Mouse (Mus musculus) granulocyte monocyte progenitor cell, adult 5-6 weeks (primary cell): ENCODE measurements around the gene Haus3. TPM values are rescaled to one million over a fixed set of nuclear protein-coding genes. Genes with fewer than 3 reads are reported as not detected.
A peak's percentile ranks its signal among the peaks of the same experiment; 100 is the strongest.

Experiments used
- ATAC-seq: replicated peaks from 2 replicates; pipeline ENCODE4 v1.8.0; 2016; ENCODE audit warnings: mild to moderate bottlenecking, moderate TSS enrichment, inconsistent platforms; ENCODE audit not compliant: poor library complexity, severe bottlenecking
- total RNA-seq, 2 experiments: library from RNA; stranded (forward) in 1 of 2; stranded (reverse) in 1 of 2; fragments of 200-712, 200-1000 nt in 1 of 2; fragments of >200 nt in 1 of 2; fragmentation: Nextera tagmentation in 1 of 2; gene quantifications; 2 replicates each; pipeline ENCODE4 v1.2.3; 2014 to 2017

The Haus3 gene
- total RNA-seq (2014; fragmentation: Nextera tagmentation), result 56.3 and 65.6 TPM in 2 replicates
- total RNA-seq (2017), result 168 and 214 TPM in 2 replicates

GRCm38 (mm10) chr5:34168950-34169891, at the start of gene Haus3, which contains the start of gene Poln:
TSS of gene Haus3 (minus strand) at chr5:34169527.
TSS of gene Poln (minus strand) at chr5:34169448.
- ATAC-seq, result peak; percentile 94

DNA sequence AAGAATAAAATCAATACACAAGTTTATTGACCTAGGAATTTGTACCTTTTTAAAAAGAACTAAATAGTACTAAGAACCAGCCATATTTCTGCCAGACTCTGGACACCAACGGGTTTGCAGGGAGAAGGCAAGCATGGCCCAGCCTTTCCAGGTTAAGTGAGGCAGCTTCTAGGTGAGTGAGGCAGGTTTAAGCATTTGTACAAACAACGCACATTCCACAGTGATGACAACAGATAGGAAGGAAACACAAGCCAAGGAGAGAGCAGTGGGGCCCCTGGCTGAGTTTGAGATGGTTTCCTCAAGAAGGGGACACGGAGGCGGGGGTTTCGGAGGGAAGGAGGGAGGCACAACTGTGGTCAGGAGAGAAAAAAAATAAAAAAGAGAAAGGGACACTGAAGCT, 49.3 kb upstream of the Haus3 start:
- ATAC-seq, result no peak

DNA sequence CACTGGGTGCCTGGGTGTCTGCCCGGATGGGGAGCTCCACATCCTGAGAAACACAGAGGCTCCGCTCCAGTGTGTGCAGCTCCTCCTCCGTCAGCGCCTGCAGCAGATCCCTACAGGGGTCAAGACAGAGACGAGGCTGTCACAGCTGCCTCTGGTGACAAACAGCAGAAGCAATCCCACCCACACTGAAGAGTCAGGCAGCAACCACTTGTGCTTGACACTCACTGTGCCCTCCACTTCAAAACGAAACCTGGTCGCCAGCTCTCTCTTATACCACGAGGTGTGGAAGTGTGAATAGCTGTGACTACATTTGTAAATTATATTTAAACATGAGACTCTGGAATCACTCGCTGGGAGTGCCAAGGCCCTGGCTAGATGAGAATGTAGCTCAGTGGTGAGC, 48.4 kb upstream of the Haus3 start:
- no peak for ATAC-seq

- ATAC-seq, result no peak
Measured at GRCm38 (mm10) chr5:34216025-34216424, 46.7 kb upstream of the Haus3 start.

DNA sequence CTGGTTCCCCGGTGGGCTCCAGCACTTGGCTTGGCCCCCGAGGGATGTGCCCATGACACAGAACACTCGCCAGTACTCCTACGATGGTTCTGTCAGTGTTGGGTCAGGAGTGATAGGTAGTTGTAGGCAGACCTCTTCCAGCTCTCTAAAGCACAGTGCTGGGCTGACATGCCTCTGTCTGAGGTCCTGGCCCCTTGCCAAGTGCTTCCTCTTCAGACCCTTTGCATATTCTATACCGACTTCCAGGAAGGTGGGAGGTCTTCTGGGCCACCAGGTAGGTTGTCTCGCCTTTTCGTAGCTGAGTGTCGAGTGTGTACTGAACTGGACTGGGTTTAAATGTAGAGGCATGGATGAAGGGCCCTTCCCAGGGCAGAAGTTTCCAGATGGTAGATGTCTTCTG, 44.3 kb upstream of the Haus3 start:
- no peak for ATAC-seq

DNA sequence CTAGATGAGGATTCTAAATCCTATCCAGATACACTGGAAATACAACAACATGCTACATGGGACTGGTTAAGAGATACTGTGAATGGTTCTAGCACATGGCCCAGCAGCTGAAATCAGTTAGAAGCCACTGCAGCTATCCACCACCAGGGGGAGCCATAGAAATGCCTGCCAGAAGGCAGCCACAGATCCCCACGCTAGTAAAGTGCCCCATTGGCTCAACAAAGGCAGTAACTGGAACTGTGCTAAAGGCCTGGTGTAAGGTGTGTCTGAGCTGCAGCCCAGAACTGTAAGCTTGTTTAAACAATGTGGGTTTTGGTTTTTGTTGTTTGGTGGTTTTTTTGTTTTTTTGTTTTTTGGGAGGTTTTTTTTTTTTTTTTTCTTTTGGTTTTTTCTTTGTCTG, 41.0 kb upstream of the Haus3 start:
- ATAC-seq, result peak; percentile 86

GRCm38 (mm10) chr5:34207503-34207902, 38.2 kb upstream of the Haus3 start:
- no peak for ATAC-seq

DNA sequence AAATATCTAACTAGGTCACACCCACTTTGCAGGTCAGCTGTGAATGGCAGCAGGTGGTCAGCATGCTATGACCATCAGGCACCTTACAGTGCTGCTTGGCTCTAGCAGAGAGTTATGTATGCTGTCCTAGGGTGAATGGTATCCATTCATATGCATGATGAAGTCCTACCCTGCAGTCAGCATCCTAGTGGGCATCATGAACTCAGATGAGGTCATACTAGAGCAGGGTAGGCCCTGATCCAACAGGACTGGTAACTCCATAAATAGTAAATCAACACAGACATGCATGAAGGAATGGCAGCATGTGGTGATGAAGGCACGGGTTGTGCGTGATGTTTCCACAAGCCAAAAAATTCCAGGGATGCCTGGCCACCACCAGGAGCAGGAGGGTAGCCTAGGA, 36.5 kb upstream of the Haus3 start:
- ATAC-seq, result no peak

- no peak for ATAC-seq
Measured at GRCm38 (mm10) chr5:34204911-34205310, 35.6 kb upstream of the Haus3 start.

GRCm38 (mm10) chr5:34202006-34202405, 32.7 kb upstream of the Haus3 start:
- ATAC-seq, result no peak

DNA sequence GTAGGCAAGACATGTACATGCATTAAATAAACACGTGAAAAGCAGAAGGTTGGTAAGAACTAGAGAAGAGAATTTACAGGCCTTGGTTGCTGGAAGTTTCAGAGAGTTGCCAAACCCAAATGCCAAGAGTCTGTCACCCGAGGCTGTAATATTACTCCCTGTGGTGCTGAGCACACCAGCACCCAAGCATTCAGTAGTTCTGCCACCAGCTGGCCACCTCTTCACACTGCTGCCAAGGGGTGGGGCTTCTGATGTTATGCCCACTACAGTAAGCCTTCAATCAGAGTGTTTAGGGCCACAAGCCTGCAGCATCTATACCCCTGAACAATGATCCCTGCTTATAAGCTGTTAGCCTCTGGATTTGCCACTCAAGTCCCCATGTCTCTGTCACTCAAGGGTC, 32.1 kb upstream of the Haus3 start:
- ATAC-seq, result peak; percentile 69

GRCm38 (mm10) chr5:34198615-34199014, 29.3 kb upstream of the Haus3 start:
- no peak for ATAC-seq

- ATAC-seq, result no peak
Measured at GRCm38 (mm10) chr5:34197243-34197642, 27.9 kb upstream of the Haus3 start.

DNA sequence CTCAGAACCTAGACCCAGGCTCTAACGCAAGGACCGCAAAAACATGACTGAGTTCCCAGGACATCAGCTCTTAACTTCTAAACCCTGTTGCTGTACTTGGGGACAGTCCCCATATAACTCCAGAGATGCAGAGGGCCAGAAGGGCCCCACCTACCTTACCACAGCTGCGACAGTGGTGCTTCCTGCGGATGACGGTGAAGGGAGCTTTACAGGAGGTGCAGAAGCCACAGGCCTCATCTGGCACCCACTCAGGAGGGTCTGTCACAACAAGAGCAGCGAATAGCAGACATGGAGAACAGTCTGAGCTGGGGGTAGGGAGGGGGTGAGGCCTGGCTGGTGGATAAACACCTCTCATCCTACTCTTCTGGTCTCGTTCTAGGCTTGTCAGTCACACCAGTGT, 27.1 kb upstream of the Haus3 start:
- ATAC-seq, result peak; percentile 47; the same call in 1 of the 2 replicates

DNA sequence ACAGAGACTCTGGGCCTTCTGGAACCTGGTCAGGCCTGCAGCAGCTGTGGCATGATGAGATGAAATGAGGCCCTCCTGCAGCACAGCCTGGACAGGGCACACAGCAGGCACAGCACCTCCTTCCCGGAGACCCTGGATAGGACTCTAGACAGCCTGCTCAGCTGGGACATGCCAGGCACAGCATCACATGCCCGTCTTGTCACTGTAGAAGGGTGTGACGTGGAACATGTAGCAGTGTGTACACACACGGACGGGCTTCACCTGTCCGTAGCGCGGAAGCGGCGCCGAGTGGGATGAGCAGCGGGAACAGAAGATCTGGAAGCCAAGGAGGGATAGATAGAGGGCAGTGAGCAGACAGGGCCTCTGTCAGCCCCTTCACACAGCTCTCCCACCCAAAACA, 26.5 kb upstream of the Haus3 start:
- ATAC-seq, result no peak

DNA sequence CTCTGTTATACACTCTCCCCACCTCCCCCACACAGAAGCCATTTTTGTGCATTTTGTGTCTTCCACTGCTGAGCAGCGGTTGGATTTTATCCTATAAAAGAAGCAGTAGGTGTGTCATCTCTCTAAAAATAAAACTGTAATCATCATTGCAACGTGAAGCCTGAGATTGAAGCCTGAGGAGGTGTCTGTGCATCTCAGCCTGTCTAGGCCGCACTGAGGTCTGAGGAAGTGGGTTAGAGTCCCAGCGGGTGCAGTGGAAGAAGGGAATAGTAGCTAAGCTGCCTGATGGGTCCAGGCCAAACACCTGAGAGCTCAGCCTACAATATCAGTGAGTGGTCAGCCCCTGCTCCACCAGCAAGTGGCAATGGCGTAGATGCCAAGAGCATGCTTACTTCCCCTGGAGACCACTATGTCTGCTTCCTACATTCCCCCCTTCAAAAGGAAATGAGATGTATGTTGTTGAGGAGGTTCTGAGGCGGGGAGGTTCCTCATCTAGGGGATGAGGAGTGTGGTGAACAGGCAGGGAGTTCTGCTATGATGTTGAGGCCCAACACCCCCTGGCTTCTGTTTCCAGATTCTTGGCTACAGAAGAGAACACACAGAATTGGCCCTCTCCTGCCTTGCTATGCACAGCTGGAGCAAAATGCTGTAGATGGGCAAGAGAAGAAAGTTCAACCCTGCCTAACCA, 25.8 kb upstream of the Haus3 start:
- ATAC-seq, result peak; percentile 53; the same call in 1 of the 2 replicates

- no peak for ATAC-seq
Measured at GRCm38 (mm10) chr5:34194426-34194825, 25.1 kb upstream of the Haus3 start.

GRCm38 (mm10) chr5:34191843-34192242, 22.5 kb upstream of the Haus3 start:
- ATAC-seq, result no peak

GRCm38 (mm10) chr5:34191021-34191420, 21.7 kb upstream of the Haus3 start:
- ATAC-seq, result no peak

DNA sequence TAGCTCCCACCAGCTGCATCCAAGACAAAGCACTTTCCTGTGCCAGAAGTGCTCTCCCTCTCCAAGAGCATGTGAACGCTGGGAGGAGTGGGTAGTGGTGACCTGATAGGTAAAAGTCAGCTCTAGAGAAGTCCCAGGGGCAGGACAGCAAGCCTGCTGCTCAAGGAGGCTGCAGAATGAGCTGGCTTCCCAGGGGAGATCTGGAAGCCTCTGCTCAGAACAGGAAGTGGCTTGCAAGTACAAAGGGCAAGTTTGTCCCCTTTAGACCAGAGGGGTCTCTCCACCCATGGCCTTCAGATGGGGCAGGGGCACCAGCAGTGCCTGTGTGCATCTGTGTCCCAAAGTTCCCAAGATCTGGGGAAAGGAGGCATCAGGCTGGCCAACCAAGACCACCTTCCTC, 20.2 kb upstream of the Haus3 start:
- no peak for ATAC-seq

- ATAC-seq, result peak; percentile 4; the same call in 1 of the 2 replicates
Measured at GRCm38 (mm10) chr5:34188856-34189255, 19.5 kb upstream of the Haus3 start.
